Mouse (Mus musculus): ENCODE measurements around the gene Slc22a3. TPM values are rescaled to one million over a fixed set of nuclear protein-coding genes. Genes with fewer than 3 reads are reported as not detected.

Gene Slc22a3
- total RNA-seq, 2 experiments from 2014 or later, result 2.4 to 2.8 TPM

- intact Hi-C loops (cut with DNase I), result no loop called here
- no peak for DNase-seq (ENCODE audit: low spot score in 2 of 2)
Measured at GRCm38 (mm10) chr17:12474509-12475083, 32.9 kb downstream of the Slc22a3 start.

GRCm38 (mm10) chr17:12472547-12472946 is 35.0 kb downstream of the Slc22a3 start:
- intact Hi-C loops (cut with DNase I), result no loop called here
- no peak for DNase-seq (ENCODE audit: low spot score in 2 of 2)

- intact Hi-C loops (cut with DNase I), result no loop called here
- no peak for DNase-seq (ENCODE audit: low spot score in 2 of 2)
Measured at GRCm38 (mm10) chr17:12468745-12469144, 38.8 kb downstream of the Slc22a3 start.

- intact Hi-C loops (cut with DNase I), result no loop called here
- DNase-seq (ENCODE audit: low spot score in 2 of 2), result no peak
Measured at GRCm38 (mm10) chr17:12467642-12468041, 39.9 kb downstream of the Slc22a3 start.

- DNase-seq (ENCODE audit: low spot score in 2 of 2), result peak; percentile 9 to 70
- intact Hi-C loops (cut with DNase I), result no loop called here
Measured at GRCm38 (mm10) chr17:12466501-12467000, 41.0 kb downstream of the Slc22a3 start.

- intact Hi-C loops (cut with DNase I), result no loop called here
- no peak for DNase-seq (ENCODE audit: low spot score in 2 of 2)
Measured at GRCm38 (mm10) chr17:12461168-12461567, 46.3 kb downstream of the Slc22a3 start.

GRCm38 (mm10) chr17:12455143-12455790 is 52.2 kb downstream of the Slc22a3 start:
- peak in 1 of 2 experiments; percentile 14 for DNase-seq (ENCODE audit: low spot score in 2 of 2)
- intact Hi-C loops (cut with DNase I), result loop anchor here (2.0 kb wide), 1 partner anchor 38 kb away; no protein-coding TSS in a partner anchor

GRCm38 (mm10) chr17:12453691-12454090 is 53.8 kb downstream of the Slc22a3 start:
- DNase-seq (ENCODE audit: low spot score in 2 of 2), result no peak
- intact Hi-C loops (cut with DNase I), result loop anchor here (2.0 kb wide), 1 partner anchor 37 kb away; no protein-coding TSS in a partner anchor

- DNase-seq (ENCODE audit: low spot score in 2 of 2), result no peak
- intact Hi-C loops (cut with DNase I), result no loop called here
Measured at GRCm38 (mm10) chr17:12452862-12453531, 54.5 kb downstream of the Slc22a3 start.

GRCm38 (mm10) chr17:12451234-12451633 is 56.3 kb downstream of the Slc22a3 start:
- no peak for DNase-seq (ENCODE audit: low spot score in 2 of 2)
- intact Hi-C loops (cut with DNase I), result no loop called here

GRCm38 (mm10) chr17:12444561-12444960 is 62.9 kb downstream of the Slc22a3 start:
- intact Hi-C loops (cut with DNase I), result no loop called here
- DNase-seq (ENCODE audit: low spot score in 2 of 2), result no peak

GRCm38 (mm10) chr17:12437771-12438170 is 69.7 kb downstream of the Slc22a3 start:
- intact Hi-C loops (cut with DNase I), result no loop called here
- no peak for DNase-seq (ENCODE audit: low spot score in 2 of 2)

GRCm38 (mm10) chr17:12431707-12432106 is 75.8 kb downstream of the Slc22a3 start:
- intact Hi-C loops (cut with DNase I), result no loop called here
- peak; percentile 28 to 75 for DNase-seq (ENCODE audit: low spot score in 2 of 2)

GRCm38 (mm10) chr17:12428369-12428768 is 79.1 kb downstream of the Slc22a3 start:
- intact Hi-C loops (cut with DNase I), result loop anchor here (10.0 kb wide), 1 partner anchor 86 kb away; no protein-coding TSS in a partner anchor
- DNase-seq (ENCODE audit: low spot score in 2 of 2), result no peak

GRCm38 (mm10) chr17:12427156-12427555 is 80.3 kb downstream of the Slc22a3 start:
- intact Hi-C loops (cut with DNase I), result loop anchor here (10.0 kb wide), 1 partner anchor 88 kb away; no protein-coding TSS in a partner anchor

GRCm38 (mm10) chr17:12422143-12422542 is 85.4 kb downstream of the Slc22a3 start:
- no peak for DNase-seq (ENCODE audit: low spot score in 2 of 2)
- intact Hi-C loops (cut with DNase I), result loop anchor here (5.0 to 10.0 kb wide), 2 partner anchors 93 to 430 kb away; no protein-coding TSS in a partner anchor

More at GRCm38 (mm10) chr17:12427156-12427555, 80.3 kb downstream of the Slc22a3 start:
- DNase-seq (ENCODE audit: low spot score in 2 of 2), result no peak

- intact Hi-C loops (cut with DNase I), result loop anchor here (5.0 to 10.0 kb wide), 2 partner anchors 94 to 431 kb away; no protein-coding TSS in a partner anchor
- DNase-seq (ENCODE audit: low spot score in 2 of 2), result peak in 1 of 2 experiments; percentile 30
Measured at GRCm38 (mm10) chr17:12420886-12421574, 86.5 kb downstream of the Slc22a3 start.

- DNase-seq (ENCODE audit: low spot score in 2 of 2), result peak in 1 of 2 experiments; percentile 56
- intact Hi-C loops (cut with DNase I), result loop anchor here (5.0 to 10.0 kb wide), 4 partner anchors 95 to 578 kb away; partner anchors contain the start of gene Mas1
Measured at GRCm38 (mm10) chr17:12419491-12420079, 87.9 kb downstream of the Slc22a3 start.

All from left cerebral cortex, postnatal 25 days (tissue).